Mouse (Mus musculus): Measurements from ENCODE around the gene Tas2r137.

Tas2r137 gene

GRCm38 (mm10) chr6:40490933-40491332 is at the start of gene Tas2r137:
Gene Tas2r137, plus strand, starts transcription at chr6:40491233.
- in situ Hi-C loops (cut with MboI; ENCODE audit: unreplicated experiment in 2 of 2) = loop anchor here (25.0 kb wide), 1 partner anchor 1796 kb away; the partner anchor contains the start of gene Clcn1 (in 2 of the 2)

GRCm38 (mm10) chr6:40441276-40441675 is 49.8 kb upstream of the Tas2r137 start:
- in situ Hi-C loops (cut with MboI; ENCODE audit: unreplicated experiment in 2 of 2) = no loop called here

DNA sequence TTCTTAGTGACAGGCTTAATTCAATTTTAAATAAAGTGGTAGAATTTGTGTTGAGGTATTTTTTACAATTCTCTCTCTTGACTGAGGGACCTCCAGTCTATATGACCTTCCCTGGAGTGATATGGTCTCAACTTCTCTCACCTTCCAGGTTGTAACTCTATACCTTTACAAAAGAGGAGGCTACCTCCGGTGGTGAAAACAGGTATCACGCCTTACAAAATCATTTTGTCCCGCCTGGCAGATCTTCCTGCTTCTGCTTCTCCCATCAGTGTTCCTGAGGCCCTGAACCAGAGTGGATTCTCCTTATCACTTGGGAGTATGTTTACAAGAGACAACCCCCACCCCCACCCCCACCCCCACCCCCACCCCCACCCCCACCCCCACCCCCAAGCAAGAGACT is 49.3 kb upstream of the Tas2r137 start:
- in situ Hi-C loops (cut with MboI; ENCODE audit: unreplicated experiment in 2 of 2) = no loop called here

DNA sequence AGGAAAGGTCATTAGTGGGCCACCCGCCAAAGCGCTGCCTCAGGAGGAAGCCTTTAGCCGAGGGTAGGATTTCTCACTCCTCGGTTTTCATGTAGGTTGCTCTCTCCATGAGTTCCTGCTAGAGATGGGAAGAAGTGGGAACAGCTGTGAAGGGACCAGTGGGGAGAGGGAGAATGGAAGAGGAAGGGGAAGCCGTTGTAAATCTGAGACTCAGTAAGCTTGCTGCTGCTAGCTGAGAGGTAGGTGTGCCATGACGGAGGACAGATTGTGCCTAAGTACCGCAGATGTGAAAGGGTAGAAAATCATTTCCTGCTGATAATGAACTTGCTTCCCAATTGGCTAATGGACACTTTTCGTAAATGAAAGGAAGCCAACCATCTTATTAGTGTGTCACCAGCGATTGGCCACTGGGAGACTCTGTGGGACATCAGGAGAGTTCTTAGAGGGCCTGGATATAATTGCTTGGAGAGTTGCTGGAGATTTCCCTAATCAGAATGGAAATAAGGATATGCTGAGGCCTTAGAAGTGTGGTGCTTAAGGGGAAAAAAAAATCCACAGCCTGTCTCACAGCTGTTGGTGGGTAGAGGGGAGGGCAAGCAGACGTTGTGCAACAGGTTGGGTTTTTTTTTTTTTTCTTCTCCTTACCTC is 47.6 kb upstream of the Tas2r137 start:
- in situ Hi-C loops (cut with MboI; ENCODE audit: unreplicated experiment in 2 of 2) = no loop called here

- in situ Hi-C loops (cut with MboI; ENCODE audit: unreplicated experiment in 2 of 2) = no loop called here
Observed at GRCm38 (mm10) chr6:40448626-40449025, 42.4 kb upstream of the Tas2r137 start.

- in situ Hi-C loops (cut with MboI; ENCODE audit: unreplicated experiment in 2 of 2) = loop anchor here (25.0 kb wide), 3 partner anchors 642 to 1083 kb away; partner anchors contain the start of gene Mrps33 (in 2 of the 2)
Observed at GRCm38 (mm10) chr6:40454436-40455041, 36.5 kb upstream of the Tas2r137 start.

GRCm38 (mm10) chr6:40465710-40466109 is 25.3 kb upstream of the Tas2r137 start:
- in situ Hi-C loops (cut with MboI; ENCODE audit: unreplicated experiment in 2 of 2) = loop anchor here (25.0 kb wide), 3 partner anchors 653 to 1072 kb away; partner anchors contain the start of gene Mrps33 (in 2 of the 2)

- in situ Hi-C loops (cut with MboI; ENCODE audit: unreplicated experiment in 2 of 2) = loop anchor here (5.0 to 25.0 kb wide), 6 partner anchors 34 to 1084 kb away; partner anchors contain the start of genes Agk (in 2 of the 2), Mrps33 (in 2 of the 2), E330009J07Rik (in 1 of the 2) and Wee2 (in 1 of the 2)
Observed at GRCm38 (mm10) chr6:40470916-40471719, 19.9 kb upstream of the Tas2r137 start, which contains the start of gene Ssbp1. Gene Ssbp1, plus strand, starts transcription at chr6:40471352.

GRCm38 (mm10) chr6:40471720-40472010 is 19.4 kb upstream of the Tas2r137 start:
- in situ Hi-C loops (cut with MboI; ENCODE audit: unreplicated experiment in 2 of 2) = loop anchor here (5.0 to 25.0 kb wide), 6 partner anchors 34 to 1083 kb away; partner anchors contain the start of genes Agk (in 2 of the 2), Mrps33 (in 2 of the 2), E330009J07Rik (in 1 of the 2) and Wee2 (in 1 of the 2)

DNA sequence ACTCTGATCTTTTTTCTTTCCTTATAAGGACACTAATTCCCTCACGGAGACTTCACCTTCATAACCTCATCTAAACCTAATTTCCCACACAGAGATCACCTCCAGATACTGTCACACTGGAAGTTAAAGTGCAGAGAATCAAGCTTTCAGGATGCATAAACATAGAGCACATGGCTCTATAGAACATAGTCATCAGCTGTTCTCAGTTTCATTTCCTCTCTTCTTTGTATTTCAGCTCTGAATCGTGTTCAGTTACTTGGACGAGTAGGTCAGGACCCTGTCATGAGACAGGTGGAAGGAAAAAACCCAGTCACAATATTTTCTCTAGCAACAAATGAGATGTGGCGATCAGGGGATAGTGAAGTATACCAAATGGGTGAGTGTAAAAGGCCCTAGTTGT is 14.9 kb upstream of the Tas2r137 start:
- in situ Hi-C loops (cut with MboI; ENCODE audit: unreplicated experiment in 2 of 2) = loop anchor here (10.0 to 25.0 kb wide), 2 partner anchors 1079 to 1811 kb away; partner anchors contain the start of gene Clcn1 (in 2 of the 2)

DNA sequence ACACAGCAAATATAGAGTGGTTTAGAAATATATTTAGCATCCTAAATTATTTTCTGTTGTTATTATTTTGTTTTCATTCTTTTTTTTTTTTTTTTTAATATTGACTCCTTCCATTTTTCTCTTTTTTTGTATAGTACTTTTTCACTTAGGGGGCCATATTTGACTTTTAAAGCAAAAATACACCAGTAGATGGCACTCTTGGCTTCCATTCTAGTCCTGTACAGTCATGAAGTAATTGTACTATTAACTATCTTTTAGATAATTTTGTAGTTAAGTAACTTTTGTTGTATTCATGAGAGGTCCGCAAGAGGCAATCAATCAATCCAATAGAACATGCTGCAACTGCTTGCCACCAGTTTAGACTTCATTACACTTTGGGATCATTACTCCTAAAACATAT is 11.3 kb upstream of the Tas2r137 start:
- in situ Hi-C loops (cut with MboI; ENCODE audit: unreplicated experiment in 2 of 2) = loop anchor here (5.0 to 25.0 kb wide), 3 partner anchors 208 to 1808 kb away; partner anchors contain the start of gene Clcn1 (in 2 of the 2)

- in situ Hi-C loops (cut with MboI; ENCODE audit: unreplicated experiment in 2 of 2) = loop anchor here (5.0 to 25.0 kb wide), 2 partner anchors 205 to 1805 kb away; partner anchors contain the start of gene Clcn1 (in 2 of the 2)
Observed at GRCm38 (mm10) chr6:40482318-40482717, 8.7 kb upstream of the Tas2r137 start.

DNA sequence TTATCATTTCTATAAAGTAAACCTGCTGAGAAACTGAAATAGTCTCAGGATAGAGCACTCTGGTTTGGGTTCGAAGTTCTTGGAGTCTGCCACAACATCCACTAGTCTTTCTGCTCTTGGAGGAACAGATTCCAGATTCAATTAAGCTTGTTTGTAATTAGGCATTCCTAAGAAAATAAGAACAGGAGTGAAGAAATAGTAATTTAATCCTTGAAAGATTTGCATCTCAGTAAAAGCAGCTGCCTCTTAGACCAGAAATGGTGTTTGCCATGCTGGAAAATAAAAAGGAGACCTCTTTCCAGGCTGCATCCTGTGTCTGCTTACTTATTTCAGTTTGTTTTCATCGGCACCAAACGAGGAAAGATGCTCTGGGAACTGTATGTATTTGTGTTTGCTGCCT is 2.2 kb downstream of the Tas2r137 start, which contains the start of gene Tas2r108:
TSS of gene Tas2r108 (plus strand) at position 301 of the 400 bp plus-strand sequence.
- in situ Hi-C loops (cut with MboI; ENCODE audit: unreplicated experiment in 2 of 2) = loop anchor here (25.0 kb wide), 1 partner anchor 1794 kb away; the partner anchor contains the start of gene Clcn1 (in 2 of the 2)

GRCm38 (mm10) chr6:40519408-40519807 is 28.4 kb downstream of the Tas2r137 start, which contains the start of gene Prss37:
Gene Prss37, minus strand, starts transcription at chr6:40519508.
- in situ Hi-C loops (cut with MboI; ENCODE audit: unreplicated experiment in 2 of 2) = no loop called here

Data from v-Abl transformed pro-B cells (cell line).